Mouse (Mus musculus) gastrocnemius, postnatal 25 days (tissue): Measurements from ENCODE around the gene Zkscan7. TPM values are rescaled to one million over a fixed set of nuclear protein-coding genes. Genes with fewer than 3 reads are reported as not detected.

Experiments
- DNase-seq: peaks from one replicate; pipeline ENCODE4 v3.0.0; 2022
- total RNA-seq, 2 experiments: library from RNA; stranded (reverse); gene quantifications; 1 replicate in 1 of 2; 2 replicates in 1 of 2; pipeline ENCODE4 v1.2.3; 2021

The Zkscan7 gene
- total RNA-seq, 2 experiments from 2014 or later: 4.2 to 4.4 TPM

GRCm38 (mm10) chr9:122902717-122903535 lies 17.4 kb downstream of the Zkscan7 start:
- DNase-seq: peak; percentile 34

- DNase-seq: no peak
Observed at GRCm38 (mm10) chr9:122922436-122922835, 37.0 kb downstream of the Zkscan7 start.

GRCm38 (mm10) chr9:122922936-122923381 lies 37.5 kb downstream of the Zkscan7 start, which contains the start of gene Zfp105:
Gene Zfp105, plus strand, starts transcription at chr9:122923072.
- DNase-seq: peak; percentile 49

GRCm38 (mm10) chr9:122928915-122929314 lies 43.4 kb downstream of the Zkscan7 start:
- DNase-seq: no peak

Other genes with a start within 250 kb of the Zkscan7 start
- not detected for gene Topaz1, start 138.3 kb upstream of the Zkscan7 start, total RNA-seq
- 10 to 100 TPM; 27.6 to 29.4 TPM for gene Tcaim, start 80.1 kb upstream of the Zkscan7 start, total RNA-seq
- not detected for gene Gm35549, start 41.6 kb upstream of the Zkscan7 start, total RNA-seq
- gene Zfp445, start 19.7 kb upstream of the Zkscan7 start, total RNA-seq: 10 to 100 TPM; 31.3 to 34.4 TPM
- 1 to 10 TPM; 1.4 to 1.8 TPM for gene Zfp105, start 37.4 kb downstream of the Zkscan7 start, total RNA-seq
- gene 1110059G10Rik, start 65.3 kb downstream of the Zkscan7 start, total RNA-seq: 1 to 10 TPM; 7.3 to 9.2 TPM
- gene Kif15, start 65.4 kb downstream of the Zkscan7 start, total RNA-seq: under 1 TPM; 0.51 to 0.67 TPM
- gene Tmem42, start 135.6 kb downstream of the Zkscan7 start, total RNA-seq: 1 to 10 TPM; 9.0 to 9.2 TPM
- under 1 TPM in 1 of 2 experiments, not detected in 1; 0.35 TPM for gene Tgm4, start 149.0 kb downstream of the Zkscan7 start, total RNA-seq
- gene Zdhhc3, start 227.5 kb downstream of the Zkscan7 start, total RNA-seq: 10 to 100 TPM; 48.5 to 49.5 TPM
- gene Exosc7, start 227.5 kb downstream of the Zkscan7 start, total RNA-seq: 10 to 100 TPM; 17.3 to 19.6 TPM